Mouse (Mus musculus) small intestine, adult 2 months (tissue): ENCODE data around the gene Muc20. TPM values are rescaled to one million over a fixed set of nuclear protein-coding genes. Genes with fewer than 3 reads are reported as not detected.

Experiments
- H3K27ac ChIP-seq: fragments of 200-500 bp; 2 replicates; pipeline ENCODE4 v1.5.1; 2012; ENCODE audit warnings: low read depth, low read length, control low read depth, inconsistent platforms; ENCODE audit not compliant: insufficient read depth
- H3K27me3 ChIP-seq: fragments of 200-500 bp; 2 replicates; pipeline ENCODE4 v1.6.1; 2012; ENCODE audit warnings: mild to moderate bottlenecking, moderate library complexity, low read length, inconsistent platforms; ENCODE audit not compliant: control insufficient read depth, insufficient read depth
- H3K36me3 ChIP-seq: fragments of 200-500 bp; 2 replicates; pipeline ENCODE4 v1.6.1; 2012; ENCODE audit warnings: mild to moderate bottlenecking, low read length, control low read depth, inconsistent platforms; ENCODE audit not compliant: control insufficient read depth, insufficient read depth
- H3K4me1 ChIP-seq: fragments of 200-500 bp; 2 replicates; pipeline ENCODE4 v1.6.1; 2012; ENCODE audit warnings: low read length, inconsistent platforms, mixed read lengths; ENCODE audit not compliant: control insufficient read depth, insufficient read depth, insufficient read length
- H3K4me3 ChIP-seq: fragments of 200-500 bp; 2 replicates; pipeline ENCODE4 v1.5.1; 2012; ENCODE audit warnings: low read depth, mild to moderate bottlenecking, control low read depth, inconsistent platforms, low read length, moderate library complexity
- CTCF ChIP-seq: fragments of 200-500 bp; IDR thresholded peaks from 2 replicates; pipeline ENCODE4 v1.5.1; 2012; ENCODE audit warnings: low read depth, mild to moderate bottlenecking, control low read depth, inconsistent platforms, low read length, moderate library complexity, mixed read lengths; ENCODE audit not compliant: insufficient replicate concordance, insufficient read length; ENCODE audit errors: extremely low read depth
- POLR2A ChIP-seq: fragments of 200-500 bp; IDR thresholded peaks from 2 replicates; pipeline ENCODE4 v1.6.1; 2012; ENCODE audit warnings: low read depth, mild to moderate bottlenecking, control low read depth, inconsistent platforms, low read length, moderate library complexity
- WGBS: fragments of 180-500 bp; shearing (Covaris S2); methylation state at CpG from one replicate; pipeline ENCODE4 v1.1.7; 2018; 5-methylcytosine and 5-hydroxymethylcytosine counted together
- polyA plus RNA-seq: library from polyadenylated mRNA; depleted of rRNA; stranded (reverse); fragments of >200 nt; gene quantifications from 2 replicates; pipeline ENCODE4 v1.2.3, GENCODE M21; 2012

The Muc20 gene
- polyA plus RNA-seq, 1 experiment = 0.11 TPM

- peaks cover 17% of the 10 kb centered on the region; the same call in 1 of the 2 replicates for H3K4me1 ChIP-seq
- WGBS = 53% methylated on average over 9 of the region's 9 CpGs
- H3K27ac ChIP-seq = no peak overlapping the region
- TF ChIP-seq POLR2A = no peak
- no peak for TF ChIP-seq CTCF
- H3K27me3 ChIP-seq = no peaks in the 10 kb centered on the region
- no peak overlapping the region for H3K4me3 ChIP-seq
- no peaks in the 10 kb centered on the region for H3K36me3 ChIP-seq
These were observed 16.1 kb upstream of the Muc20 start for GRCm38 (mm10) chr16:32813362-32813761.

- 3% methylated on average over 9 of the region's 9 CpGs for WGBS
- H3K36me3 ChIP-seq = no peaks in the 10 kb centered on the region
- peak; percentile 85; the same call in 1 of the 2 replicates for TF ChIP-seq CTCF
- no peak for TF ChIP-seq POLR2A
- no peak overlapping the region for H3K27ac ChIP-seq
- no peak overlapping the region for H3K4me3 ChIP-seq
- H3K27me3 ChIP-seq = no peaks in the 10 kb centered on the region
- peaks cover 20% of the 10 kb centered on the region; the same call in 1 of the 2 replicates for H3K4me1 ChIP-seq
These were observed 15.7 kb upstream of the Muc20 start for GRCm38 (mm10) chr16:32812888-32813361.

GRCm38 (mm10) chr16:32810321-32810720, 13.1 kb upstream of the Muc20 start, which contains the start of gene Smbd1:
TSS of gene Smbd1 (minus strand) at chr16:32810477.
- H3K4me3 ChIP-seq = no peak within 1 kb of the TSS
- peaks cover 25% of the 10 kb centered on the region for H3K4me1 ChIP-seq
- no peak within 1 kb of the TSS for H3K27ac ChIP-seq
- H3K36me3 ChIP-seq = no peaks in the 10 kb centered on the region
- peak; percentile 31; the same call in 1 of the 2 replicates for TF ChIP-seq CTCF
- no peak for TF ChIP-seq POLR2A
- no peaks in the 10 kb centered on the region for H3K27me3 ChIP-seq
- 39% methylated on average over 4 of the region's 4 CpGs for whole genome bisulfite sequencing

GRCm38 (mm10) chr16:32807408-32808185, 10.4 kb upstream of the Muc20 start:
- Histone ChIP-seq H3K4me3 (no peak overlapping the region), H3K27ac (peak overlapping the region; percentile 75; the same call in 1 of the 2 replicates), H3K4me1 (peaks cover 27% of the 10 kb centered on the region), H3K27me3 (no peaks in the 10 kb centered on the region), H3K36me3 (no peaks in the 10 kb centered on the region)
- TF ChIP-seq POLR2A = no peak
- peak; percentile 7; the same call in 1 of the 2 replicates for TF ChIP-seq CTCF
- 28% methylated on average over 8 of the region's 8 CpGs for WGBS

GRCm38 (mm10) chr16:32805151-32805550, 7.9 kb upstream of the Muc20 start:
- TF ChIP-seq POLR2A (no peak), CTCF (no peak)
- no peaks in the 10 kb centered on the region for H3K27me3 ChIP-seq
- WGBS = 55% methylated on average over 7 of the region's 7 CpGs

GRCm38 (mm10) chr16:32803901-32804300, 6.7 kb upstream of the Muc20 start:
- peaks cover 23% of the 10 kb centered on the region for H3K4me1 ChIP-seq
- WGBS = 61% methylated on average over 5 of the region's 5 CpGs
- no peaks in the 10 kb centered on the region for H3K36me3 ChIP-seq
- no peak overlapping the region for H3K4me3 ChIP-seq
- H3K27ac ChIP-seq = no peak overlapping the region
- H3K27me3 ChIP-seq = no peaks in the 10 kb centered on the region
- TF ChIP-seq CTCF (no peak), POLR2A (no peak)

More at GRCm38 (mm10) chr16:32805151-32805550, 7.9 kb upstream of the Muc20 start:
- Histone ChIP-seq H3K27ac (no peak overlapping the region), H3K36me3 (no peaks in the 10 kb centered on the region), H3K4me1 (peaks cover 28% of the 10 kb centered on the region), H3K4me3 (no peak overlapping the region)

GRCm38 (mm10) chr16:32803252-32803853, 6.1 kb upstream of the Muc20 start:
- Histone ChIP-seq H3K4me1 (peaks cover 27% of the 10 kb centered on the region), H3K36me3 (no peaks in the 10 kb centered on the region), H3K4me3 (no peak overlapping the region), H3K27ac (0 out of 2 replicates have a peak overlapping the region, but pooled peaks have one; percentile 14), H3K27me3 (no peaks in the 10 kb centered on the region)
- TF ChIP-seq CTCF = no peak
- TF ChIP-seq POLR2A = no peak
- 6% methylated on average over 6 of the region's 6 CpGs for WGBS
